Mouse (Mus musculus) hematopoietic multipotent progenitor cell, adult 10-12 weeks (in vitro differentiated cells): ENCODE results near the gene Mut. TPM values are rescaled to one million over a fixed set of nuclear protein-coding genes. Genes with fewer than 3 reads are reported as not detected.

Source experiments
- polyA plus RNA-seq: library from polyadenylated mRNA; stranded (reverse); fragments of >175 nt; gene quantifications from 2 replicates; pipeline ENCODE4 v1.2.3, GENCODE M21; 2012; ENCODE audit warnings: low replicate concordance

Gene Mut
- polyA plus RNA-seq: 0.49 and 1.2 TPM in 2 replicates

DNA sequence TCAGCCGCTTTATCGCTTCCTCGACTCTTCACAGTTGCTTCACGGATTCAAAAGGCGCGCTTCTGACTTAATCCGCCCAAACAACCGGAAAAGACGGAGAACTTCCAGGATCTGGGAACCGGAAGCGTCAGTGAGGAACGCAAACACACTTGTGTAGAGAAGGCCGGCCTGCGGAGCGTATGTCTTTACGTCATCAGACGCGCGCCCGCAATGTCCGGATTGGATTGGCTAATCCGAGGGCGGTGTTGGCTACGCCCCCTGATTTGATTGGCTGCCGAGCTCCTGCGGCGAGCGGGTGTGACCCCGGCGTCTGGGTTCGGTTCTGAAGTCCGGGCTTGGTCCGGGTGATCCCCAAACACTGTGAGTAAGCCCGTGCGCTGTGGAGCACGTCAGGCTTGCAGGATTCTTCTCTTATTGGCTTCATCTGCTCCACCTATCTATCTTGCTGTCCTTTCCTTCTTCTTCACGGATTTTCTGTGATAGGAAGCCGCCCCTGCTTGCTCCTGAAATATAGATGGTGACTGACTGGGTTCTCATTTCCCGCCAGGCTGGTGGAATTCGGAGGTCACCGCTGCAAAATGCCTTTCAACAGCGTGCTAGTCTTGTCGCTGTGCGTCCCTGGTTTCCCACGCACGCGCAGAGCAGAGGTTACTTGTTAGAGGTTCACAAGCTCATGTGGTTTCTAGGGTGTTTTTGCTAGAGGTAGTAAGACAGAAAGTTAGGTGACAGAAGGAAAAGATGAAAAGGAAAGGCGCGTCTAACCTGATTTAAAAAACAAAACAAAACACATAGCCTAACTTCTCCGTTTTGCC, at the start of gene Mut, which contains the start of gene Cenpq:
TSS of gene Mut (plus strand) at position 266 of the 812 bp plus-strand sequence.
TSS of gene Cenpq (minus strand) at position 628 of the 812 bp plus-strand sequence.

DNA sequence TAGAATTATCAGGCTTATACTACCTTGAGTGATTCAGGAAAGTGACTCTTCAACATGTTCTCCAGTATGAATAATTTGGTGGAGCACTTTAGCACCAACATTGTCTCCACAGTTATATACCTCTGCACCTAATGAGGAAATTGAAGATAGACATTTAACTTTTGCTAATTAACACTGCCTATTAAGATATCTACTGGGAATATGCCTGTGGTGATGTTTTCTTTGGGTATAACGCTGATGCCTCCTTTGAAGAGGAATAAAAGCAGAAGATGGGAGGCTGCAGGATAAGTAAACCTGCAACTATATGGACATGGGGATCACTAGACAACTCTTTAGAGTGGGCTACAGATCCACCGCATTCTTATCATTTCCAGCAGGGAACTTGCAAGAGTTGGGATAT, 20.2 kb upstream of the Mut start, which contains the start of gene Glyatl3:
TSS of gene Glyatl3 (minus strand) at position 101 of the 400 bp plus-strand sequence.

Other genes with a start within 250 kb of the Mut start
- not detected in 2 replicates for gene Esp1, start 207.6 kb upstream of the Mut start, polyA plus RNA-seq
- gene Crisp2, start 127.7 kb upstream of the Mut start, polyA plus RNA-seq: not detected in 2 replicates
- 0.24 and 8.2 TPM in 2 replicates for gene Rhag, start 123.6 kb upstream of the Mut start, polyA plus RNA-seq
- 0.48 TPM in 1 of 2 replicates, not detected in the other for gene 9130008F23Rik, start 54.1 kb upstream of the Mut start, polyA plus RNA-seq
- gene Glyatl3, start 20.3 kb upstream of the Mut start, polyA plus RNA-seq: not detected in 2 replicates
- 0.24 and 1.9 TPM in 2 replicates for gene Cenpq, start 362 bp downstream of the Mut start, polyA plus RNA-seq